Mouse (Mus musculus): Measurements from ENCODE around the gene Smim5.

DNA sequence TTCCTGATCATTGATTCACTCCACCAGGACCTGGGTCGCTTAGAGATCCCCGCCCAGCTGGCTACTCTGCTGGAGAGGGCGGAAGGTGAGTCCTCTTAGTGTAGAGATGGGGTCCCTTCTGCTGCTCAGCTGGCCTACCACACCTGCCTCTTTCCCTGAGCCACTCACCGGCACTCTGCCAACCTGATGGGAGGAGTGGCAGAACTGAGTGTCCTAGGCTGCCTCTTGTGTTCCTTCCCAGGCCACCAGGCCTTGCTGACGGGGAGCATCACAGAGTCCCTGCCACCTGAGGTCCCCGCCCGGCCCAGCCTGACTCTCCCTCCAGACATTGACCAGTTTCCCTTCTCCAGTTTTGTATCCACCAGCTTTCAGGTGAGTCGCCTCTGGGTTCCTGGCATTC lies 21.7 kb upstream of the Smim5 start:
- no peak for TF ChIP-seq POLR2A (IDR thresholded peaks at IDR 0.05; ENCODE audit: borderline replicate concordance, extremely low read depth, low read depth, low read length)
- TF ChIP-seq CTCF (IDR thresholded peaks at IDR 0.05; ENCODE audit: insufficient read depth, low read length): no peak

All from lung, adult 2 months (tissue).